Mouse (Mus musculus): ENCODE results near the gene Rgl1.

Rgl1 gene

DNA sequence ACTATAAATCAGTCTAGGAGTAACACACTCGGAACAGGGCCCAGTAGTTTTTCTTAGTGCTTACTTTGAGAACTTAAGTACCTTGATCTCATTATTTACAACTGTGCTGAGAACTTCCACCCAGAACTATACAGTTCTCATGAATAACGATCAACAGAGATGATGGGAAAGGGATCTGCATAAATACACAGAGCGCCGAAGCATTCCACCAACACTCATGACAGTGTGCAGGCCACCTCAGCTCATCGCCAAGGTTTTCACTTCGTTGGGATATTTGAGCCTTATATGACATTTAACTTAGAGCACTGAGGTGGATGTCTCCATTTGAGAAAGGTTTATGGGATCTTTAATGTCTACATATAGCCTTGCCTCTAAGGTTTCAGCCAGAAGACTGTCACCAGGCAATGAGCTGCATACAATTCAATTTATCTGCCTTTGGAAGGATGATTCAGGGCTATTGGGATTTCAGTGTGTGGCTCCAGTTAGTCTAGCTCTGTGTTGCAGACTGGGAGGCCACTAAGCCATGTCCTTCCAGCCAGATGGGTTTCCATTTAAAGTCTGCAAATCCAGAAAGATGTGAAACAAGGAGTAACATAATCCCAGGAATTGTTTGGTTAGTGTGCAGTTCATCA, 223.3 kb downstream of the Rgl1 start:
- no peak for DNase-seq

DNA sequence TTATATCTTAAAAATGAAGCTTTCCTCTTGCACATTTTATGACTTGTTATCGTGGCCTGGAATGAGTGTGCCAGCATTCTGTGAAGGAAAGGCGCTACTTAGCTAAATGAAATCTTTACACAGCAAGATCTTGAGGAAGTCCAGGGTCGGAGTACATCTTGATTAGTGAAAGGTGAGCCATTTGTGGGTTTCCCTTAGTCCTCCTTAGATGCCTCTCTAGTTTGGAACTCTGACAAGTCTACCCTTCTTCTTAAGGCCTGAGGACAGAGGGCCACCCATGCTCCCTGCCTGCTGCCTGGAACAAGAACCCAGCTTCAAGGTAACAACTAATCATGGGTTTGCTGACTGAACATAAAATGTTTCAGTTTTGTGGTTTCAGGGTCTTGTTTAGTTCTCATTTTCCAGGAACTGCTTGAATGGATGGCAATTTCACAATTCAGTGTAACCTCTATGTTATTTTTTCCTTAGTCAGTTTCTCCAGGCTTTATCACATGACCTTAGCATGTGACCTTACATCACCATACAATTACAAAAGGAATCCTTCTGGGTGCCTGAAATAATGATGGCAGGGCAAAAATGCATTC, 225.8 kb downstream of the Rgl1 start:
- no peak for DNase-seq

DNA sequence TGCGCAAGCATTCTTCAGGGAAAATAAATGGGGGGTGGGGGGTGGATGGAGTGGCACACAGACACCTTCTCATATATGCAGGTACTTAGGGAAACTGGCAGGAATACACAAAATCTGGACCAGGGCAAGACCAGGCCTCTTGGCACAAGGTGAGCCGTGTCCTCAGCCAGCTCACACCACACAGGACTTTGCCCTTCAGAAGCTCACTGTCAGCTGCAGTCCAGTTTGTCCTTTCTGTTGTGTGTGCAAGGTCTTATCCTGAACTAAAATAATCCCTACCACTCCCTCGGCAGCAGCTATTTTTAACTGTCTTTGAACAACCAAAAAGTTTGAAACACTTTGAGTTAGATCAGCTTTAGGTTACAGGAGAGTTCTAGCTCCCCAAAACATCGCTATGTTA, 227.3 kb downstream of the Rgl1 start:
- peak; percentile 65 to 88 for DNase-seq

DNA sequence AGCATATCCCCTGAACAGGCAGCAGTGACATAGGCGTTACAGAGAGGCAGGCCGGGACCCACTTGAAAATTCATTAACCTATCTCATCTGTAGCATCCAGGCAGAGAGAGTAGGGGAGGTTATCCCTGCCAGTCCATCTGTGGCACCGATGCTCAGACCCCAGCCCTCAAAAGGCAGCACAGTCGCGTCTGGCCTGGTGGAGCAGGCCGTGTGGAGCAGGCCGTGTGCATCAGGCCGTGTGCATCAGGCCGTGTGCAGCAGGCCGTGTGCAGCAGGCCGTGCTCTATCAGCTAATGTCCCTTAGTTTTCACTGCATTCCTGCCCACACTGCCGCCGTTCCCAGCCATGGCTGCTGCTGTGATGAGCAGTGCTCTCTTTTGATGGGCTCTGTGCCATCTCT, 229.0 kb downstream of the Rgl1 start:
- DNase-seq, result no peak

DNA sequence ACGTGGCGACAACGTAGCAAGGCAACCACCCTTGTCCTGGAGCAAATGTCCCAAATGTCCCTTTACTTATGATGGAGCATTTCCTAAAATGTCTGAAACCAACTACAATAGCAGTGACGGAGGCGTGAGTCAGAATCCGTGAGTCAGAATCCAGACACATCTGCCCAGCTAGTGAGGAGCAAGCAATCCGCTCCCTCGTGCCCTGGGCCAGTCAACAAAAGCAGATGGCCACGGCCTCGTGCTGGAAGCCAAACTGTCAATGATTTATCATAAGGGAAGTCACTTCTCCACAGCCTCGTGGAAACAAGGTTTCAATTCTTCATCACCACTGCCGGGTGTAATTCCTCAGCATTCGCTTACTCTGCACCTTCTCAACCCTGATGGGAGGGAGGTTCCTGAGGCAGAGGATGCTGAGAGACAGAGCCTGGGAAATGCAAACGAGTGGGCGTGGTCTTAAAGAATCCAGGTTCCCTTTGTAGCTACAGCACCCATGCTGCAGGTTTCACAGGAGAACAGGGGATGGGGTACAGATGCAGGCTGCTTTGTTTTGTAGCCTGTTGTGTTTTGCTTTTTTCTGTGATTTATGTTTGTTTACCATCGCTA, 229.6 kb downstream of the Rgl1 start:
- DNase-seq, result peak; percentile 46 to 73

DNA sequence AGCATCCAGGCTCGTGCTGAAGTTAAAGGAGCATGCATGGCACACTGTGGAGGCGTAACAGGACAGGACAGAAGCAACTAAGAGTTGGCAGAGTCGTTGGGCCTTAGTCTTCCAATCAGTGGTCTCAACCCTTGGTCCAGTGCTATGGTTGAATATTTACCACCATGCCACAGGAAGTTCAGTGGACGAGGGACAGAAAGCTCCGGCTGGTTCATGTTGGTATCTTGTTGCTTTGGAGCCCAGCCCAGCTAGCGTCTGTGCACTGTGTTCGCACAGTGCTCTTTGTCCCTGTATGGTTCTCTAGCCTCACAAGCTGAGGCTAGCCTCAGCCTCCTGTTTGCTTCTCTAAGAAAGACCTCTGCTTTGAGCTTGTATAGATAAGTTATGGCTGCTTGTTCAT, 231.6 kb downstream of the Rgl1 start:
- DNase-seq, result peak; percentile 57 to 82

DNA sequence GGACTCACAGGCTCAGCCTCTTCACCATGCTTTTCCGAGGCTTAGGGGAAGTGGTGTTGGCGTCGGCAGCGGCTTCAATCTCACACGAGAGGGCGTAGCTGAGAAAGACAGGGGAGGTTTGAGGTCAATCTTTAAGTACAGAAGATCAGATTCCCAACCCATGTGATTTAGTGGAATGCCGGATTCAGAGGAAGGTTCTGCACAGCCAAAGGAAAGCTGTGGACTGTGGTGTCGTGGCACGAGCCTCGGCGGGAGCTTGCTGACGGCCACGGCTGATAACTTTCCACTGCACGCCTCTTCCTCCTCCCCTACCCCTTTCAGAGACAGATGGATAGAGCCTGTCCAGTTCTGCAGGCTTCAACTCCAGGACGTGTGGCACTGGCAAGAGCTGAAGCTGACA, 234.7 kb downstream of the Rgl1 start:
- peak; percentile 35 to 68 for DNase-seq

DNA sequence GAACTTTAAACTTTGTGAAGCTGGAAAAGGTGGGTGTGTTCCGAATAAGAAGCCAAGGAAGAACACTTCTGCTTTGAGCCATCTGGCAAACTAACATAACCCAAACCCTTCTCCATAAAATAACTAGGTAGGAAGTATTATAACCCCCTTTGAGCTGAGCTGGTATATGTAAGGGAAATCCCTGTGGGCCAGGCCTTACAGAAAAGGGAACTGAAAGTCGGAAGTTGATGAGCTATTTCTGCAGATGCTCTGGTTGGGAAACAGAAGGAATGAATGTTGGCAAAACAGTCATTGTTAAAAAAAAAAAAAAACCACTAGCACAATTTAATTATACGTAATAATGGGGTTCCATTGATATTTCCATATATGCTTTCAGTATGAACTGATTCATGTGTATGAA, 237.4 kb downstream of the Rgl1 start:
- DNase-seq, result no peak

DNA sequence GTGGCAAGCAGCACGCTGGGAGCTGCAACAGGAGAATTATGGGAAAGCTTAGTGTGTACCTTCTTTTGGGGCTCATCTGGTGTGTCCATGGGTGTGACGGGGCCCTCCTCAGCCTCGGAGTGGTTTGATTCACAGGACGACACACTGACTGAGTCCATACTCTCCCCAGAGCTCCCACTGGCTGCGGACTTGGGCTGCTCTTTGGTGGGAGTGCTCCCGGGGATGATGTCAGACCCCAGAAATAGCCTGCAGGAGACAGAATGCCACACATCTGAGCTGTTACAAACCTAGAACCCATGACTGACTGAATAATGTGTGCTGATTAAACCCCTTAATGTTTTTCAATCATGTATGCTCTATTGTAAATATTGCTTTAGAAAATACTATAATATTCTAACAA, 237.9 kb downstream of the Rgl1 start:
- no peak for DNase-seq

DNA sequence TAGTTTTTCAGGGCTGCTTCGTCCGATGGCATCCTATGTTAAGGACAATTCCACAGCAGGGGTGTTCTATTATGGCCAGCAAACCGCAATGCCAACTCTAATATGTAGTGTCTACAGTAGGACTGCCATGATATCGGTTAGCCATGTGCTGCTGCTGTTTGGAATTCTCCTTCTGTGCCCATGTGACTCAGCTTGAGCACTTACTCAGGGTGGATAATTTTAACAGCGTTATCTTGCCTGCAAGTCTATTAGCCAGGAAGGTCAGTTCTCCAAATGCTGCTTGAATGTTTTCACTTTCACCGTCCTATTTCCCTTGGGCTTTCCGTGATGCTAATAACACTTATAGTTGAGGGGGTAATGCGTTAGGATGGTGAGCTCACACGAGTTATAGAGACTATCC, 240.0 kb downstream of the Rgl1 start:
- no peak for DNase-seq

DNA sequence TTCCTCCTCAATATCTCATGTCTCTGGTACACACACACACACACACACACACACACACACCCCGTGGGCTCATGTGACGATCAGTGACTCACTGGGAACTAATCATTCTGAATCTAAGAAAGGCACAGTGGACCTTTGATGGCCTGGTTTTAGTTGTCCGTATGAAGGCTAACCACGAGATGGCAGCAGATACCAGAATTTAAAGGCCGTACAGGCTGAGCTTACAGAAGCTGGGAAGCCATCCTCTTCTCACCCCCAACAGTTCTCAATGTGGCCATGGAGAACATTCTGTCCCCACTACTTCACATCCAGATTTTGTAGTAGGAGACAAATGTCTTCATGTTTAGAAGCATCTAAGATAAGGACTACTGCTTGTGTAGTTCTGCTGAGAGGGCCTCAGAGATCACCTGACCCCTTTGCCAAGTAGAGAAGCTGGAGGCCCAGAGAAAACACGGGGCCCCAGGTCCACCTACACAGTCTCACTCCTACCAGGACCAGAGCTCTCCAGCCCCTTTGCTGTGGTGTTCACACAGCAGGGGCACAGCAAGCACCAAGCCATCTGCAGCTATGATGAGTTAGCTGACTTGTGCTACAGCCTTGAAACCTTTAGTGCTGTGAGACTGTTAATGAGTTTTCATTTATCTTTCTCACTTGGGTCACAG, 241.0 kb downstream of the Rgl1 start:
- DNase-seq, result peak; percentile 67 to 77

DNA sequence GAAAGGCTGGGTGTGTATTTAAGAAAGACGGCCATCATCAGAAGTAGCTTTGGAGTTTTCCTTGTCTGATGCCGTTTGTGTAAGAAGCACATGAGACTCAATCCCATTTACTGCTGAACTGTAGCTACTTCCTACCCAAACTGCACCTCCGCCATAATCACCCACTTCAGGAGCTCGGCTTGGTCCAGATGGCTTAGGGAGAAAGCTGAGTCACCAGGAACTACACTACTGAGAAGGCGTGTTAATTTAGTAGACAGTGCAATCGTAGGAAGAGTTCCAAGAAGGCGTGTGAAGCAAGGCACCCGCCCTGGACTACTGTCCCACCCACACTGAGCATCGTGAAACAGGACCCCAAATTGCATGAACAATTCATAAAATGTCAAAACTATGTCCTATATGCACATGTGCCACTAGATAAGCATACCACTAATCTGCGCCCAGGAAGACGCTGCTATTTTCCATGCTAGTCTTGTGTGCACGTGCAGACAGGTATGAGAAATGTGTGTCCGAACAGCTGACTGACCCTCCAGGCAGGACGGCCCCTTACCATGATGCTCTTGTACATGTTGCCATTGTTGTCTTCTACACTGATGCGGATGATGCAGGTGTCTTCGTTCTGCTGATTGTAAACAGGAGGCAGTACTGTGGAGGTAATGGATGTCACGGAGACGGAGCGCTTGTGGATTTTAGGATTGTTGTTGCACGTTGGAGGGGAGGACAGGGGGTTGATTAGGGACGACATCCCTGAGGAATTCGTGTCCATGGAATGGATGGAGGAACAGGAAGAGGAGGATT, 241.9 kb downstream of the Rgl1 start:
- no peak for DNase-seq

DNA sequence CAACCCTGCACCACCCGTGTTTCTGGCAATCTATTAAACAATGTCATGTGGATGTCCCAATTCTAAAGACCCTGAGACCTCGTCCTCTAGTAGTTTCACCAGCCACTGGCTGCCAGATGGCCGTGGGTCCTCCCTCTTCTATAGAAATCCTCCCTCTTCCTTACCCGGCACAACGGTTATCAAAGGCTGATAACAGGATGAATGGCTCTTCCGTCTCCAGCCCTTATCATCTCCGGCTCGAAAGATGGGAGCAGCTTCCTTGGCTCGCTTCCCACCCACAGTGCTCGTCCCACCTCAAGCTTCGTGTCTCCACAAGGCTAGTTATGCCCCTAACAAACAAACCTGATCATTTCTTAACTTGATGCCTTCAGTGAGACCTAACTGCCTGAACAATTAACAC, 242.9 kb downstream of the Rgl1 start:
- DNase-seq, result no peak

DNA sequence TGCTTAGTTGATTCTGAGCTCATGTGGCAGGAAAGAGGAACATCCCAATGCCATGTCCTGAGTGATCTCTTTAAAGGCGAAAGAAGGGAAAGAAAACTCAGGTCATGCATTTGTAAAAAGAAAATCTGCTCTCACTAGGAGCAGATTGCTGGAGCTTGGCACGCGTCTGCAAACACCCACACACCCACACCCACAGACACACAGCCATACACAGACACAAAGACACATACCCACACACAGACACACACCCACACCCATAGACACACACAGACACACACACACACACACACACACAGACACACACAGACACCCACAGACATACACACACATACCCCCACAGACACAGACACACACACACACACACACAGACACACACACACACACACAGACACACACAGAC, 243.9 kb downstream of the Rgl1 start:
- no peak for DNase-seq

DNA sequence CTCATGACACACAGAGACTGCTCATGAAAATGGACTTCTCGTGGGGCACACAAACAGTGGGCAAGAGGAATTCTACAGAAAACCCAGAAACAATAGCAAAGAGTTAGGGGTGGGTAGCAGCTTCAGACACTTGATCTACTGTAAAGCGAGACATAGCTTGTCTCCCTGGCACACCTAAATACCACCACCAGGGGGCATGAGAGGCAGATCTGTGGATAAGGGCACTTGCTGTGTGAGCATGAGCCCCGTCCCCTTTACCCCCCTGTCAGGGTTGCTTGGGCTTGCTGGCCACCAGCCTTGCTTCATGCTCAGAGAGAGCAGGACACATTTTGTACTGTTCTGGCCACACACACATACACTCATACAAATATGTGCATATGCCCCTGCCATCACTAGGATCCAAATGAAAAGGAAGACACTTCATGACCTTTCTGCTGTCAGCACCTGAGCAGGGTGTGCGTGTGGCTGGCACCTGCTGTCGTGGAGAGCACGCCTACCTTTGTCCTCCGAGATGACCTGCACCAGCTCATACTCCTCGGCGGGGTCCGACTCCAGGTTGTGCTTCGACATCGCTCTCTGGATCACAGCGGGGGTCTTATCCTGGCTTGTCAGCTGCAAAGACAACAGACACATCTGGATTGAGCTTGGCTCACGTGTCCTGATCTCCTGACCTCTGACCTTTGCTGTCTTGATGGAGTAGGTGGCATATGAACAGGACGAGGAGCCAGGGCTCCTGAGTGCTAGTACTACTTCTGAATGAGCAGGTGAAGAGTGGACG, 245.2 kb downstream of the Rgl1 start:
- DNase-seq, result peak; percentile 73 to 79

DNA sequence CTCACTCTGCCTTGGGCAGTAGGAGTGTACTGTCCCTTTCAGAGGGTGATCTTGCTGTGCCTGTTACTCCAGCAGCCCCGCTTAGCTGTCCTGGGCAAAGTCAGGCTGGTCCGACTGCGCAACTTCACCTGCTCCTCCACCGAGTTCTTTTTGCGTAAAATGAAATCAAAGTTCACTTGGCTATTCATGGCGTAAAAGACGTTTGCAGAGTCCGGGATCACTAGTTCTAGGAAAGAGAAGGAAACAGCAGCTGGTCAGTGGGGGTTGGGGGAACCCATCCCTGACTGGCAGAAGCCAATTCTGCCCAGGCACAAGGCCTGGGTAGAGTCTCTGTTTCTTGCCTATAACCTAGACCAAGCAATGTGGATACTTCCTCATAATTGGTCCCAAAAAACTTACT, 247.2 kb downstream of the Rgl1 start:
- DNase-seq, result peak in 1 of 2 experiments; percentile 52

DNA sequence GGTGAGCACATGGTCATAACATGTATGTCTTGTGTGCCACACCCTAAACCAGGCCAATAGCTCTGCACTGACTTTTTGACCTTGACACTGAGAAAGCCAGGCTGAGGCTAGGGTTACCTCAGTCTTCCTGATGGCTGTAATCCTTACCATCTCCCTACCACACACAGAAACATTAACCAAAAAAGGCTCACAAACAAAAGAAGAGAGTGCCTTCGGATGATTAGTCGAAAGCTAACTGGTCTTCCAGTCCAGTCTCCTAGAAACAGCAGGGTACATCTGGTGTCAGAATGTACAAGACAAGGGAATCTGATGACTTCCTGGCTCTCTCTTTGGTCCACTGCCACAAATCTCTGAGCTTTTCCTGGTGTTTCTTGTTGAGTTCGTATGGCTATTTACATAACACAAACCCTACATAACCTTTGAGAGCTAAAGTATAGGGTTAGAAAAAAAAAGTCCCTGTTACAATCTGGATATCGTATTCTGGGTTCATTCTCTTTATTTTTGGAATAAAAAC, 249.0 kb downstream of the Rgl1 start:
- DNase-seq, result peak in 1 of 2 experiments; percentile 17

DNA sequence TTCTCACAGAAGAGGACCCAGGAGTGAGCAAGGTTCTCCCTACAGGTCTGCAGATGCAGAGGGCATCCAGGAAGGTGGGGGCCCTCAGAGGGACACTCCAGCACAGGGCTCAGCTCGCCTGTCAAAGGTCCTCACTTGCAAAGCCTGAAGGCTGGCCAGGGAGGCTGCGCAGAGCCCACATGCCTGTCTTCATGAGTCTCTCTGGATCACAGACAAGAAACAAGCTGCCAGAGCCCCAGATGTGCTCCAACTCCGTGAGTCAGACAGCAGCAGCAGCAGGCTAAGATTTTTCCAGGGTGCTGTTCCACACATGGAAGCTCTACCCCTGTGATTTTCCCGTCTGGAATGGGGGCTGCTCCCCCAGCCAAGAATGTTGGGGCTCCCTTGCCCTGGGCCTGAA, 251.9 kb downstream of the Rgl1 start:
- DNase-seq, result no peak

DNA sequence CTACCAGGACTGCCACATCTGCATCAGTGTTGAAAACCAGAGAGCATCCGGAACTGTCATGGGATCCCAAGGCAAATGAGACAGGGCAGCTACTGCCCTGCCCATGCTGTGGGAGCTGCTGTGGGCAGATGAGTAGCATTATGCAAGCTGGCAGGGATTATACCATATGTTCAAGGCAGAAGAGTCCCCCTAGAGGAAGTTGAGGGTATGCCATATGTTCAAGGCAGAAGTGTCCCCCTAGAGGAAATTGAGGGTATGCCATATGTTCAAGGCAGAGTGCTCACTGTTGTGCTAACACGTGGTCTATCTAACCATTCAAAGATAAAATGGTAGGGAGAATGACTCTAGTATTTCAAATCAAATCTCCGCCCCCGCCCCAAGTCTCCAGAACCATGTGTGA, 254.9 kb downstream of the Rgl1 start:
- DNase-seq, result peak in 1 of 2 experiments; percentile 35

DNA sequence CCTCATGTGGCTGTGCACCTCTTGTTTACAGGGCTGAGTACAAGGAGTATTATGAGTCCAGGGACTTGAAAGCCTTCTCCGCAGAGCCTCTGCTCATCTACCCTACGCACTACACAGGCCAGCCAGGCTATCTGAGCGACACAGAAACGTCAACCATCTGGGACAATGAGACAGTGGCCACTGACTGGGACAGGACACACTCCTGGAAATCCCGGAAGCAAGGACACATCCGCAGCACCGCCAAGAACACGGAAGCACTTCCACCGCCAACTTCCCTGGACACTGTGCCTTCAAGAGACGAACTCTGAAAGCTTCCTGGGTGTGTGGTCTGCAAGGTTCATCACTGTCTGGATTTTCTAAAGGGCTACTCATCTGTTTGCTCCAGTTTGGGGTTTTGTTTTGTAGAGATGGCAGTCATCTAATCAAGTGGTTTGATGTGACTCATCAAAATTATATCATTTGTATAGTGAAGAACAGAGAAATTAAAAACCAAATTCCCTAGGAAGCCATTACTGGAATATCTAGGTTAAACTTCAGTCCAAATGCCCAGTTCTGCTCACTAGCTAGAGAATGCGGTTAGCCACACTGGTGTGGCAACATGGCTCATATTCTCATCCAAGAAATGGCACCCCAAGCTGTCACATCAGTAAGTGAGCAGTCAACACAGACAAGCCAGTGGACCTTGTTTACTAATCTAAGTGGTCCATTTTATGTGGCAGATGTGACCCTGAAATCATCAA, 257.5 kb downstream of the Rgl1 start:
- DNase-seq, result no peak

DNA sequence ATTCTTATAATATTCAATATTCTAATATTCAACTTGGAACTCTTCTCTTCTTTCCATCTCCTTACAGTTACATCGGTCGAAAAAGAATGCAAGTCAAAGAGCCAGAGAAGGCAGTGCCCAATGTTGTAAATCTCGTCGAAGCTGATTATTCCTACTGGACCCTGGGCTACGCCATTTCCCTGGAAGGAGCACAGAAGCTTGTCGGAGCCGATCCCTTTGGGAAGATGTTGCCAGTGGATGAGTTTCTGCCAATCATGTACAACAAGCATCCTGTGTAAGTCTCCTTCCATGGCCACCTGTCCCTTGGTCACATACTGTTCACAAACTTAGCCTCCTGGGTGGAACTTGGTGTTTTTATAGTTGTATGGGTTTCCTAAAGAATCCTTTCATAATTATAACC, 259.4 kb downstream of the Rgl1 start:
- DNase-seq, result no peak

DNA sequence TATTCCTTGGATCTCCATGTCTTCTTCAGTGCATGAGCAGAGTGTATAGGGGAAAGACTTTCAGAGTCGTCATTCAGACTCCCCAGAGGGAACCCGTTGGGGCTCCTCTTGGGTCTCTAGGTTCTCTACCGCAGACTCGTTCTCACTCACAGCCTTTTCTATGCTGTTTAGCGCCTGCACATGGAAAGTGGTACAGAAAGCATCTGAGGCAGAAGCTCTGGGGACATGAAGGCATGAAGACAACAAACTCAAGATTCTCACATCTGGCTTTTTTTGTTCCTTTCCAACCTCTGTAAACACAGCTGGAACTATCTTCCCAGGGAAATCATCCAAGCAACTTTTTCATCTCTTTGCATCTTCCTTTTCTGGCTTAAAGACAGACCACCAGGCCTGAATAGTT, 260.0 kb downstream of the Rgl1 start:
- no peak for DNase-seq
